Mouse (Mus musculus): ENCODE results near the gene Ank2. TPM values are rescaled to one million over a fixed set of nuclear protein-coding genes. Genes with fewer than 3 reads are reported as not detected.

Gene Ank2
- polyA plus RNA-seq, 1 experiment, result 52.1 TPM

DNA sequence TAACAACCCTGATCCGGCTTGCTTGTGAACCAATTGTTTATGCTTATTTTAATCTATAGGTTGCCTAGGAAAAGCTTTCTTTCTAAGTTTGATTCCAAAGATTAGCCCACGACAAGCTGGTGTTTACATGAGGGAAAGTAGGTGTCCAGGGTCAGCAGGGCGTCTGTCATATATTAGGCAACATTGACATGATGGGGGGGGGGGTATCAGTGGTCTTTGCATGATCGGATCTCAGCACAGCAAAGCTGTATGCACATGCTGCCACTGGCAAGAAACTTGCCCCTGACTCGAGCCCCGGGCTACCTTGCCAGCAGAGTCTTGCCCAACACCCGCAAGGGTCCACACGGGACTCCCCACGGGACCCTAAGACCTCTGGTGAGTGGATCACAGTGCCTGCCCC lies 358.6 kb downstream of the Ank2 start:
- Histone ChIP-seq H3K4me1 (ENCODE audit: control insufficient read depth, insufficient read depth, low read length) (no peaks in the 10 kb centered on the region), H3K36me3 (ENCODE audit: control insufficient read depth, insufficient read depth, low read length) (no peaks in the 10 kb centered on the region), H3K27ac (ENCODE audit: control insufficient read depth, insufficient read depth, low read depth, low read length) (no peak overlapping the region), H3K4me3 (ENCODE audit: control insufficient read depth, low read depth, low read length) (no peak overlapping the region), H3K27me3 (ENCODE audit: control insufficient read depth, insufficient read depth, low read length) (no peaks in the 10 kb centered on the region)
- TF ChIP-seq CTCF (IDR thresholded peaks at IDR 0.05; ENCODE audit: control insufficient read depth, insufficient read depth, insufficient replicate concordance, low read depth, low read length) (no peak), POLR2A (IDR thresholded peaks at IDR 0.05; ENCODE audit: control insufficient read depth, low read depth, low read length) (no peak)

DNA sequence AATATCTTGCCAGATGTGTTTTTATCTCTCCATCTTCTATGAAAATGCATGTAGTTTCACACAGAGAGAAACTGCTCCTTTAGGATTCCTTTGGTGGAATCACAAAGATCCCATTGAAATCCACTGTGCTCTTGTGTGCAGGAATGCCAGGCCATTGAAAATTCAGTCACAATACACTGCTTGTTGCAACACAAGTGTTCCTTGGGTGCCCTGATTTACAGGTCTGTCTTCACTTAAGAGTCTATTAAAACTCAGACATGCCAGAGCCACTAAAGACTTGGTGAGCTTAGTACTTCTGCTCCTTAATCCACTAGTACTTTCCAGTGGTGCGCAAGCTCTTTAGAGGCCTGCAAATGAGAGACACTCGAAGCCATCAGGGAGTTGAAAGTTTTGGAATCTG lies 359.5 kb downstream of the Ank2 start:
- H3K4me1 ChIP-seq (ENCODE audit: control insufficient read depth, insufficient read depth, low read length), result no peaks in the 10 kb centered on the region
- TF ChIP-seq CTCF (IDR thresholded peaks at IDR 0.05; ENCODE audit: control insufficient read depth, insufficient read depth, insufficient replicate concordance, low read depth, low read length) (no peak), POLR2A (IDR thresholded peaks at IDR 0.05; ENCODE audit: control insufficient read depth, low read depth, low read length) (no peak)
- no peaks in the 10 kb centered on the region for H3K27me3 ChIP-seq (ENCODE audit: control insufficient read depth, insufficient read depth, low read length)
- H3K4me3 ChIP-seq (ENCODE audit: control insufficient read depth, low read depth, low read length), result no peak overlapping the region
- no peak overlapping the region for H3K27ac ChIP-seq (ENCODE audit: control insufficient read depth, insufficient read depth, low read depth, low read length)
- no peaks in the 10 kb centered on the region for H3K36me3 ChIP-seq (ENCODE audit: control insufficient read depth, insufficient read depth, low read length)

DNA sequence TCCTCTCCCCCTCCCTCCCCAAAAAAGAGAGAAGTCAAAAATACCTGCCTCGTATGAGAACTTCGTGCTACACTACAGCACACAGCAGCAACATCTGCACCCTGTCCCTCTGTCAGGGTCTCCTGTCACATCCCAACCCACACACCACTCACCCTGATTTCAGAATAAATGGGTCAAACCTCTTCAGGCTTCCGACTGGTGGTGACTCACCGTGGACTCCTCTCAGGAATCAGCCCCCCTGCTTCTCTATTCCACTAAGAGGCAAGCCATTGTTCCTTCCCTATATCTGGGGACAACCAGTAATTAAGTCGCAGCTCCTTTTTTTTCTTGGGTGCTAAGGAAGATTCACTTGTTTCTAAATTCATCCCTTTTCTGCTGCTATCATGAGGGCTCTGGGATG lies 361.6 kb downstream of the Ank2 start:
- Histone ChIP-seq H3K4me1 (ENCODE audit: control insufficient read depth, insufficient read depth, low read length) (no peaks in the 10 kb centered on the region), H3K4me3 (ENCODE audit: control insufficient read depth, low read depth, low read length) (no peak overlapping the region), H3K36me3 (ENCODE audit: control insufficient read depth, insufficient read depth, low read length) (no peaks in the 10 kb centered on the region), H3K27me3 (ENCODE audit: control insufficient read depth, insufficient read depth, low read length) (no peaks in the 10 kb centered on the region), H3K27ac (ENCODE audit: control insufficient read depth, insufficient read depth, low read depth, low read length) (no peak overlapping the region)
- no peak for TF ChIP-seq POLR2A (IDR thresholded peaks at IDR 0.05; ENCODE audit: control insufficient read depth, low read depth, low read length)
- no peak for TF ChIP-seq CTCF (IDR thresholded peaks at IDR 0.05; ENCODE audit: control insufficient read depth, insufficient read depth, insufficient replicate concordance, low read depth, low read length)

DNA sequence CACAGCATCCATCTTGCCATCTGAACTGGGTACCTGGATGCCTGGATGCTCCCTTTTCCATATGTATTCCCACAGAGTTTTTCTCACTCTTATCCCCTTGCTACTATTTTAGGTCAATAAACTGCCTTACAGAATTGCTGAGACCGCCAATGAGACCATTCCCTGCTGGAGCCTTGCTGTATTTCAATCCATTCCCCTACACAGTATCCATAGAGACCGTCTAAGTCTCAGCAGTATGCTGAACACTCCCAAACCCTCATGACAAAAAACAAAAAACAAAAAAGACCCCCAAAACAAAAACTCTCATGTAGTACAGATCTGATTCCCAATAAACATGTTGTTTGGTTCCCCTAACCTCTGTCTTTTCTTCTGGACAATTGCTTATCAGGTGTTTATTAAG lies 365.1 kb downstream of the Ank2 start:
- H3K27ac ChIP-seq (ENCODE audit: control insufficient read depth, insufficient read depth, low read depth, low read length), result no peak overlapping the region
- TF ChIP-seq POLR2A (IDR thresholded peaks at IDR 0.05; ENCODE audit: control insufficient read depth, low read depth, low read length), result no peak
- no peak for TF ChIP-seq CTCF (IDR thresholded peaks at IDR 0.05; ENCODE audit: control insufficient read depth, insufficient read depth, insufficient replicate concordance, low read depth, low read length)

DNA sequence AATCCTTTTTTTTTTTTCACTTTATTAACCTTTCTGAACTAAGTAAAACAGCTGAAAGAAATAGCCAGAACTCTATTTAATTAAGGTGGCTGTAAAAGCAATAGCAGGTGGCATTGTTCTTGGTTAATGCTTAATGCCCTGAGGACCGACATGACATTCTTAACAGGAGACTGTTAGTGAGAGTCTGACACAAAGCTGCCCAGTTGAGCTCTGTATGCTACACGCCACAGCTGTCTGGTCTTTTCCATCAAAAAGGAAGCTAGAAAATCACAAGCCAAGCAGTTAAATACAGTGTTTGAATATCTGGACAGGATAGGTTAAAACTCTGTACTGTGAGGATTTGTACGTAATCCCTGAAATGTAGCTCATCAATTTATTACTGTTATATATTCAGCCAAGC lies 368.1 kb downstream of the Ank2 start:
- TF ChIP-seq CTCF (IDR thresholded peaks at IDR 0.05; ENCODE audit: control insufficient read depth, insufficient read depth, insufficient replicate concordance, low read depth, low read length) (no peak), POLR2A (IDR thresholded peaks at IDR 0.05; ENCODE audit: control insufficient read depth, low read depth, low read length) (no peak)
- Histone ChIP-seq H3K27ac (ENCODE audit: control insufficient read depth, insufficient read depth, low read depth, low read length) (no peak overlapping the region), H3K4me1 (ENCODE audit: control insufficient read depth, insufficient read depth, low read length) (no peaks in the 10 kb centered on the region), H3K27me3 (ENCODE audit: control insufficient read depth, insufficient read depth, low read length) (no peaks in the 10 kb centered on the region), H3K36me3 (ENCODE audit: control insufficient read depth, insufficient read depth, low read length) (no peaks in the 10 kb centered on the region), H3K4me3 (ENCODE audit: control insufficient read depth, low read depth, low read length) (no peak overlapping the region)

More for the DNA sequence above, 365.1 kb downstream of the Ank2 start:
- H3K36me3 ChIP-seq (ENCODE audit: control insufficient read depth, insufficient read depth, low read length), result no peaks in the 10 kb centered on the region
- no peaks in the 10 kb centered on the region for H3K27me3 ChIP-seq (ENCODE audit: control insufficient read depth, insufficient read depth, low read length)
- H3K4me3 ChIP-seq (ENCODE audit: control insufficient read depth, low read depth, low read length), result no peak overlapping the region
- no peaks in the 10 kb centered on the region for H3K4me1 ChIP-seq (ENCODE audit: control insufficient read depth, insufficient read depth, low read length)

GRCm38 (mm10) chr3:127130167-127130770 lies 368.9 kb downstream of the Ank2 start:
- no peak for TF ChIP-seq POLR2A (IDR thresholded peaks at IDR 0.05; ENCODE audit: control insufficient read depth, low read depth, low read length)
- TF ChIP-seq CTCF (IDR thresholded peaks at IDR 0.05; ENCODE audit: control insufficient read depth, insufficient read depth, insufficient replicate concordance, low read depth, low read length), result no peak
- no peaks in the 10 kb centered on the region for H3K27me3 ChIP-seq (ENCODE audit: control insufficient read depth, insufficient read depth, low read length)
- H3K4me3 ChIP-seq (ENCODE audit: control insufficient read depth, low read depth, low read length), result no peak overlapping the region
- no peak overlapping the region for H3K27ac ChIP-seq (ENCODE audit: control insufficient read depth, insufficient read depth, low read depth, low read length)
- H3K4me1 ChIP-seq (ENCODE audit: control insufficient read depth, insufficient read depth, low read length), result no peaks in the 10 kb centered on the region
- H3K36me3 ChIP-seq (ENCODE audit: control insufficient read depth, insufficient read depth, low read length), result no peaks in the 10 kb centered on the region

- H3K27ac ChIP-seq (ENCODE audit: control insufficient read depth, insufficient read depth, low read depth, low read length), result no peak overlapping the region
Observed at GRCm38 (mm10) chr3:127129750-127130149, 369.4 kb downstream of the Ank2 start.

More at GRCm38 (mm10) chr3:127129750-127130149, 369.4 kb downstream of the Ank2 start:
- no peaks in the 10 kb centered on the region for H3K4me1 ChIP-seq (ENCODE audit: control insufficient read depth, insufficient read depth, low read length)
- TF ChIP-seq POLR2A (IDR thresholded peaks at IDR 0.05; ENCODE audit: control insufficient read depth, low read depth, low read length) (no peak), CTCF (IDR thresholded peaks at IDR 0.05; ENCODE audit: control insufficient read depth, insufficient read depth, insufficient replicate concordance, low read depth, low read length) (no peak)
- H3K4me3 ChIP-seq (ENCODE audit: control insufficient read depth, low read depth, low read length), result no peak overlapping the region
- H3K36me3 ChIP-seq (ENCODE audit: control insufficient read depth, insufficient read depth, low read length), result no peaks in the 10 kb centered on the region
- no peaks in the 10 kb centered on the region for H3K27me3 ChIP-seq (ENCODE audit: control insufficient read depth, insufficient read depth, low read length)
